In genomic region chr3:138143315-138144059, GRCm38 (mm10) we compare ENCODE assay signal across 7 mouse cellular contexts. TPM values are rescaled to one million over a fixed set of nuclear protein-coding genes. Genes with fewer than 3 reads are reported as not detected.
A peak's percentile ranks its signal among the peaks of the same experiment; 100 is the strongest.
DNase-seq lines count a peak whose midpoint lies in the region; ATAC-seq and TF ChIP-seq lines count a peak whose summit lies in the region.

Gene Trmt10a (plus strand): TSS chr3:138143448.

- peak; percentile 98 for ATAC-seq in intestine, postnatal 0 days
- ATAC-seq in midbrain, embryonic 12.5 days (ENCODE audit: low FRiP score, low read depth) = peak; percentile 99

- H3K4me1 ChIP-seq in embryonic facial prominence, embryonic 10.5 days = no peaks in the 10 kb centered on the region; the same call in 1 of the 2 replicates
- H3K4me1 ChIP-seq in intestine, postnatal 0 days (replicated peaks; ENCODE audit: control insufficient read depth, insufficient read depth, low read length) = peaks cover 3% of the 10 kb centered on the region; the same call in 1 of the 2 replicates
- no peaks in the 10 kb centered on the region for H3K4me1 ChIP-seq in midbrain, embryonic 12.5 days
- H3K4me1 ChIP-seq in small intestine, adult 2 months (ENCODE audit: control insufficient read depth, insufficient read depth, insufficient read length, low read length) = no peaks in the 10 kb centered on the region

- peak within 1 kb of the TSS; percentile 68 for H3K4me2 ChIP-seq in intestine, postnatal 0 days (replicated peaks; ENCODE audit: low read depth)
- H3K4me2 ChIP-seq in midbrain, embryonic 12.5 days (replicated peaks) = peak within 1 kb of the TSS; percentile 62

- peak; percentile 66 for TF ChIP-seq CTCF in intestine, postnatal 0 days (IDR thresholded peaks at IDR 0.05; ENCODE audit: low read depth)
- TF ChIP-seq CTCF in small intestine, adult 2 months (IDR thresholded peaks at IDR 0.05; ENCODE audit: extremely low read depth, insufficient read length, insufficient replicate concordance, low read depth, low read length) = no peak

- WGBS in embryonic facial prominence, embryonic 10.5 days = under 1% methylated on average over 70 of the region's 70 CpGs
- WGBS in intestine, postnatal 0 days = under 1% methylated on average over 70 of the region's 70 CpGs
- under 1% methylated on average over 70 of the region's 70 CpGs for WGBS in midbrain, embryonic 12.5 days
- under 1% methylated on average over 70 of the region's 70 CpGs for WGBS in small intestine, adult 2 months

- intact Hi-C loops in left cerebral cortex, postnatal 4 days (cut with DNase I) = loop anchor here (2.0 to 5.0 kb wide), 4 partner anchors 151 to 365 kb away; partner anchors contain the start of gene Dnajb14

- peak within 1 kb of the TSS; percentile 75 for H3K9ac ChIP-seq in intestine, postnatal 0 days (ENCODE audit: low read depth, low read length)
- peak within 1 kb of the TSS; percentile 66 for H3K9ac ChIP-seq in midbrain, embryonic 12.5 days (replicated peaks)

- no peaks in the 10 kb centered on the region for H3K27me3 ChIP-seq in embryonic facial prominence, embryonic 10.5 days (replicated peaks; ENCODE audit: low read depth, poor library complexity, severe bottlenecking)
- no peaks in the 10 kb centered on the region for H3K27me3 ChIP-seq in intestine, postnatal 0 days (replicated peaks; ENCODE audit: control insufficient read depth, insufficient read depth, low read length)
- H3K27me3 ChIP-seq in midbrain, embryonic 12.5 days = no peaks in the 10 kb centered on the region
- no peaks in the 10 kb centered on the region for H3K27me3 ChIP-seq in small intestine, adult 2 months (ENCODE audit: control insufficient read depth, insufficient read depth, low read length)

- peak; percentile 81 for TF ChIP-seq POLR2A in small intestine, adult 2 months (IDR thresholded peaks at IDR 0.05; ENCODE audit: low read depth, low read length)

- DNase-seq in adrenal gland, postnatal 10 days = peak; percentile 98
- peak; percentile 97 for DNase-seq in embryonic facial prominence, embryonic 10.5 days (ENCODE audit: low spot score)
- peak; percentile 84 for DNase-seq in gonadal fat pad, adult 2 months (ENCODE audit: low read depth)
- peak; percentile 99 for DNase-seq in left cerebral cortex, postnatal 4 days

- no peaks in the 10 kb centered on the region for H3K9me3 ChIP-seq in embryonic facial prominence, embryonic 10.5 days
- H3K9me3 ChIP-seq in intestine, postnatal 0 days (ENCODE audit: control insufficient read depth) = no peaks in the 10 kb centered on the region
- no peaks in the 10 kb centered on the region for H3K9me3 ChIP-seq in midbrain, embryonic 12.5 days

- peak within 1 kb of the TSS; percentile 69 for H3K4me3 ChIP-seq in embryonic facial prominence, embryonic 10.5 days
- peak within 1 kb of the TSS; percentile 74 for H3K4me3 ChIP-seq in intestine, postnatal 0 days (ENCODE audit: low read depth, low read length)
- peak within 1 kb of the TSS; percentile 71 for H3K4me3 ChIP-seq in midbrain, embryonic 12.5 days
- H3K4me3 ChIP-seq in small intestine, adult 2 months (ENCODE audit: low read depth, low read length) = peak within 1 kb of the TSS; percentile 96

- peak within 1 kb of the TSS; percentile 98 for H3K27ac ChIP-seq in embryonic facial prominence, embryonic 10.5 days (replicated peaks)
- peak within 1 kb of the TSS; percentile 96 for H3K27ac ChIP-seq in intestine, postnatal 0 days (ENCODE audit: low read depth, low read length)
- peak within 1 kb of the TSS; percentile 99 for H3K27ac ChIP-seq in midbrain, embryonic 12.5 days (replicated peaks)
- peak within 1 kb of the TSS; percentile 99 for H3K27ac ChIP-seq in small intestine, adult 2 months (ENCODE audit: insufficient read depth, low read depth, low read length)

- peaks cover 6% of the 10 kb centered on the region for H3K36me3 ChIP-seq in embryonic facial prominence, embryonic 10.5 days (replicated peaks)
- no peaks in the 10 kb centered on the region for H3K36me3 ChIP-seq in intestine, postnatal 0 days (ENCODE audit: control insufficient read depth, insufficient read depth)
- H3K36me3 ChIP-seq in midbrain, embryonic 12.5 days = no peaks in the 10 kb centered on the region
- no peaks in the 10 kb centered on the region for H3K36me3 ChIP-seq in small intestine, adult 2 months (ENCODE audit: control insufficient read depth, insufficient read depth, low read length)

RNA-seq across cellular contexts. Expression of gene Trmt10a, which starts in this region (rescaled TPM):
- 10 to 100 TPM in 1 of 2 experiments, 1 to 10 TPM in 1; 8.2 to 10.9 TPM for total RNA-seq in adrenal gland, postnatal 10 days (2021)
- polyA plus RNA-seq in embryonic facial prominence, embryonic 10.5 days (2016; fragmentation: Nextera tagmentation; extraction: Ambion mirVana) = 18.1 and 20.0 TPM in 2 replicates
- 1.9 and 2.7 TPM in 2 replicates for polyA plus RNA-seq in gonadal fat pad, adult 2 months (2012; rRNA removed)
- polyA plus RNA-seq in intestine, postnatal 0 days (2015; fragmentation: Nextera tagmentation; extraction: Ambion mirVana) = 4.3 and 4.7 TPM in 2 replicates
- 1 to 10 TPM; 4.4 to 5.5 TPM for total RNA-seq in left cerebral cortex, postnatal 4 days (2021)
- 14.0 and 15.6 TPM in 2 replicates for polyA plus RNA-seq in midbrain, embryonic 12.5 days (2016; fragmentation: Nextera tagmentation; extraction: Ambion mirVana)
- 0.14 and 0.24 TPM in 2 replicates for polyA plus RNA-seq in small intestine, adult 2 months (2012; rRNA removed)

Comparison
In these comparisons a context has a peak if more than half of its experiments do, and no peak if none do; other contexts are left out.
1. Peak in every context shown above with its lines: DNase-seq, ATAC-seq, H3K4me3 ChIP-seq and H3K27ac ChIP-seq.